Mouse (Mus musculus): ENCODE measurements around the gene Ripor2.
A peak's percentile ranks its signal among the peaks of the same experiment; 100 is the strongest.
"Not testable (repeated sequence)": the region's sequence is repeated elsewhere in the genome, so short reads cannot be mapped to it uniquely, and the experiment has no call there.

The Ripor2 gene

DNA sequence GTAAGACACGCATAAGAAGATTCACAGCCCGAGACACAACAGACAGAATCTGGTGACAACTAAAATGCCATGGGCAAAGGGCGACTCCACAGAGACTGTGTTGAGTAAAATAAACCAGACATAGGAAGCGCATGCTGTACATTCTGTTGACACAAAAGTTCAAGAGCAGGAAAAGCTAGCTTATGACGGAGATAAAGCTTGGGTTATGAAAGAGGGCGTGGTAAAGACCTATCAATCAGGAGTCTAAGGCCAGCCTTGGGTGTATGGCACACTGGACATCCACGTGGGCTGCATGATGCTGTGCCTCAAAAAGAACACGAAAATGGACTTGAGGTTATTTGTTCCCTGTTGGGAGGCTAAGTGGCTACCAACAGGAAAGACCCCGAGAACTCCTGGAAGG, 134.5 kb downstream of the Ripor2 start:
- DNase-seq = no peak

DNA sequence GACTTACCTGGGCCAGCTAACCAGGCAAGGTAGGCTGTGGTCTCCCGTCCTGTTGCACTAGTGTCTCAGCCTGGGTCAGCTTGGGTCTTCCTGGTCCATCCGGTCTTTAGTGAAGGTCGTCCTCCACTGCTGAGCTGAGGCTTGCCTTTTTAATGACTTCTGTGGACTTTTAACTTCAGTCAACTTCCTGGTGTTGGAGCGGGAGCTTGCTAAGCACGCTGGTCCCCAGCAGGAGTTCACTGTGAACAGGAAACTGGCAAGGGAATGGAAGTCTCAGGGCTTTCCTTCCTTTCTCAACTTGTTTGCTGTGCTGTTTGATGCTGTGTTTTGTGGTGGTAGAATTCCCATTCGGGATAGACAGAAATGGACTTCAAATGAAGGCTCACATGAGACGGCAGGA, 135.7 kb downstream of the Ripor2 start:
- DNase-seq = no peak

DNA sequence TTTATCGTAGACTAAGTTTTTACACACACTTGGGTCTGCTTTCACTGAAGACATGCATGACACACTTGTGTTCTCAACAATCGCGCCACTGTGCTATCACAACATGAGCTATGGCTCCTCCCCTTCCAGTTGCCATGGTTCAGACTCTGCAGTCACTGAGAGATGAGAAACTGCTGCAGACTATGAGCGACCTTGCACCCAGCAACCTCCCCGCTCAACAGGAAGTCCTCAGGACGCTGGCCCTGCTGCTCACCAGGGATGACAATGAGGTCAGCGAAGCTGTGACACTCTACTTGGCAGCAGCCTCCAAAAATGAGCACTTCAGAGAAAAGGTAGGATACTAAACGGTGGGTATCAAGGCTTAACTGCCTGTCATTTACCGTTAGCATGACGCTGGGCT, 139.5 kb downstream of the Ripor2 start:
- no peak for DNase-seq

DNA sequence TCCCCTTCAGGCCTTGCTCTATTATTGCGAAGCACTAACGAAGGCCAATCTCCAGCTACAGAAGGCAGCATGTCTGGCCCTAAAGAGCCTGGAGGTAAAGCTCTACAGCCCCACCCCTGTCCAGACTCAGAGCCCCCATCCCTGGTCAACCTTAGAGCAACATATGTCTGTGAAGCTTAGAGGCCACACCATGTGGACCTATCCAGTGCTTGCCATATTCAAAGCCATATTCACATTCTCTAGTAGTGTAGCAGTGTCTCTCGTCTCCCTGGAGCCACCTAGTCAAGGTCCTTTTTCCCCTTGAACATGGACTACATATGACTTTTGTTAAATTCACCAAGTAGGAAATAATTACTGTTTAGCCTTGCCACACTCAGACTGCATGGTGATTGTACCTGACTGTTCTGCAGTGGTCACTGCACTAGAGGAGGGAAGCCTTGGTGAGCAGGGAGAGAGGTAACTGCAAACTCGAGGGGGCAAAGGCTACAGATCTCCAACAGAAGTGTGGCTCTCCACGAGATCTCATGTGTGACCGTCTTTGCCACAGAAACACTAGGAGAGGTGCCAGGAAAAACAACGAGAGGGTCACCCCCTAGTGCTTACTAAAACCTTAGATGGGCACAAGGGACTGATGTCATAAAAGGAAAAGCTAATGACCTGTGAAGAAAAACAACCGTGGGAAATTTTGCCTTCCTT, 141.9 kb downstream of the Ripor2 start:
- DNase-seq = no peak

DNA sequence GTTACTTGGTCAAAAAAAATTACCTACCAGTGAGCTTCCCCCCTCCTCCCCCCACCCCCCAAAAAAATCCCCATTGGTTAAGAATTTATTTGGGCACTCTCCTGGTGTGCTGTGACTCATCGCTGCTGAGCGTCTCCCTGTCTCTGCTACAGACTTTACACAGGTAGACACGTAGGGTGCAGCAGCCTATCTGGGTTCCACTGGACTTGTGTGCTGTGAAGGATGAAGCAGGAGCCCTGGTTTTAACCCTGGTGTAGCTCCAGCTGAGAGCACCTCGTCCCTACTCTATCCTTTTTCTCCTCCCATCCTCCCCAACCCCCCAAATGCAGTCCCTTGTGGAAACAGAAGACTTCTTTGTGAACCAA, 142.4 kb downstream of the Ripor2 start:
- DNase-seq = no peak

DNA sequence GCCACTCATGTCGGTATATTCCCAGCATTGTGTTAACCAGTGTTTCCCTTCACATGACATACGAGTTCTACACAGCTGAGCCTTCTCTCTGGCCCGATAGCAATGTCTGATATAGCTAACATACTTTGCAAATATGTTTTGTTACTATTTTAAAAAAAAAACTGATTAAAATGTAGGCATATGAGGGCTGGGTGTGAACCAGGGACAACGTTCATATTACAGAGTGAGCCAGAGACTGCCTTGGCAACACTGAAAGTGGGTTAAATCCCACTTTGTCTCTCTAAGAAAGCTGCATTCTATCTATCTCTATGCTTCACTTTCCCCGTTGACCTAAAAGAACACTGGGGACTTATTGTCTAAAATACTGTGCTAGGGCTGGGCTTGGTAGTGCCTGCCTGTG, 147.1 kb downstream of the Ripor2 start:
- DNase-seq = no peak

DNA sequence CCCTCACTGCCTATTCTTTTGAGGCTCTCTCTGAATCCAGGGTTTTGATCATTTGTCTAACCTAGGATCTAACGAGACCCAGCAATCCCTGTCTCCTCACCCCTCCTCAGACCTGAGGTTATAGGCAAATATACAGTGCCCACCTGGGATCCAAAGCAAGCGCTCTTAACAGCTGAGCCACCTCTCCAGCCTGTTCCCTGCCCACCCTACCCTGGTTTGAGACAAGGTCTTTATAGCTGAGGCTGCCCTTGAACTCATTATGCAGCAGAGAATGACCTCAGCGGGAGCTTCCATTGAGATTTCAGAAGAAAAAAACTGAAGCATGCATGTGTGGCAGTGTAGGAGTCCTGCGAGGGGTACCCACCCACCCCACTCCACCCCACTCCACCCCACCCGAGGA, 152.5 kb downstream of the Ripor2 start:
- no peak for DNase-seq

DNA sequence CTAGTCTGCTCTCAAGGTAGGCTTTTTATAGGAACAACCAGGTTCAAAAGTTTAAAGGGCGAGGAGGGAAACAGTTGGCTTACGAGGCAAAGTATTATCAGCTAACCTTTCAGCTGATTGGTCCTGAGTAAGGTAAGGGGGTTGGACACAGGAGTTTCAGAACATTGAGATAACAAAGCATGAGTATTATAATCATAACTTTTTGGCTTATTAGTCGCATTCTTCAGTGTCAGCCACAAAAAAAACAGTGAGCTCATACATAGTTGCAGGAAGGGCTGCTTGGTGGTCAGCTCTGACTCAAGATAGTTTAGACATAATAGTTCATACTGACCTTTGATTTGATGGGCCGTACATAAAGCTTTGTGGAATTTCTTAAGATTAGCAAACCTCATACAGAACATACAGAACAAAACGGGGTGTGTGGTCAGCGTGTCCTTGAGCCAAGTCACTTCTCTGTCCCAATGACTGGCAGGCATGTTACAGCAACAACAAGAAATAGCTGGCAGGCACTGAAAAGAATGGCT, 153.7 kb downstream of the Ripor2 start:
- no peak for DNase-seq

DNA sequence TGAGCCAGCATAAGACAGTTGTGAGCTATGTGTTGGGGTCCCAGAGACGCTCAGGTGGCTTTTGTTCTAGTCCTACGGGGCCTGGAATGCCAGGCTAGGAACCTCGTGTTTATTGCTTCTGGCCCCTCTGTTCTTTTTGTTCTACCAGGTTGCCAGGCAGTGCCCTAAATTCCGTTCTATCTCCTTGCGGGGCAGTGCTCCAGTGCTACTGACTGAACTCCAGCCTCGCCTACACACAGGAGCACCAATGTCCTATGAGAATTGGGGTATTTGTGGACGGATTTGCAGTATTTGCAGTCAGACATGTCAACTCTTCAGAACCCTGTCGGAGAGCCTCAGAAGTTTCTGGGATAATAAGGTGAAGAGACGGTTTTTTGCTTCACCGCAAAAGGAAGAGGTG, 159.0 kb downstream of the Ripor2 start, which contains the start of gene Armh2:
Gene Armh2, plus strand, starts transcription at position 205 of the 400 bp plus-strand sequence.
- no peak for DNase-seq

DNA sequence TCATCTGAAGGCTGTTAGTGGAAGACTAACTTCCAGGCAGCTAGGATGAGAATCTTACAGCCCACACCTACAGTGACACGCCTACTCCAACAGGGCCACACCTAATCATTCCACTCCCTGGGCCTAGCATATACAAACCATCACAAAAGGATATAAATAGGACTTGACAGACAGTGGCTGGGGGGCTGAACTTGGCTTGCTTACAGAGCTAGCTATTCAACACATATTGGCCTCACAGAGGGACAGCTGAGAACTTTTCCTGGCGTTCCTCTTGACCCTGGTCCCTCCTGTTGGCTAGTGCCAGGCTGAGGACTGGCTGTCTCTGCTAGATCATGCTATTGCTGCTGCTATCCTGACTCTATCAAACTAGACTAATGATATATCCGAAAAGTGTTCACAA, 165.8 kb downstream of the Ripor2 start:
- peak; percentile 17 for DNase-seq

DNA sequence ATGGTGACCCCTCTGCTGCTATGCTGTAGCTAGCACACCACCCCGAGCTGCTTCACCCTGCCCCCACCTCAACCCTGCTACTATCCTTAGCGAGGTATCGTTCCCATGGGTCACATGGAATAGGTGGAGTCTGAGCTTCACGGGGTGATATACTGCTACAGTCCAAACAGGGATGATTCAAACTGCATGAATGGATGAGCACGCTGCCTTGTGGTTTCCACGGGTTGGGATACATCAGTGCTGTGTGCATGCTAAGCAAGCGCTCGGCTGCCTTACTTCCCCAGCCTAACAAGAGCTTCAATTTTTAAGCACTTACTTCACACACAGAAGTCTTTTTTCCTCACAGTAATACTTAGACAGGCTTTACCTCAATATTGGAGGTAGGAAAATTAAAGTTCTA, 168.8 kb downstream of the Ripor2 start:
- DNase-seq = no peak

DNA sequence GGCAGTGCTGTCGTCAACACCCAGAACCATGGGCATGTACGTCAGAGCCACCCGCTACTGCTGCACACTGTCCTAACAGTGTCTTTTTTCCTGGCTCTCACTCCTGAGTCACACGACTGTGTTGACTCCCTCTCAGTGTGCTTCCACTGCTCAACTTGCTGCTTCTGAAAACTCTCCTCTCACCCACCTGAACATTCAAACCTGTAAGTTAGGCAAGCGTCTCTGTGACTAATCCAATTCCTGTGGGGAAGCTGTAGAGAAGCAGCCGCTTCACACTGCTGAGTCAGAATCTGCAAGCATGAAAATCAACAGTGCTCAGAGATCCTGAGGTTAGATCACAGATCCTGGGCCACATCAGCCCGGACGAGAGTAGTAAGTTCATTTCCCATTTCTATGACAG, 169.4 kb downstream of the Ripor2 start:
- no peak for DNase-seq

DNA sequence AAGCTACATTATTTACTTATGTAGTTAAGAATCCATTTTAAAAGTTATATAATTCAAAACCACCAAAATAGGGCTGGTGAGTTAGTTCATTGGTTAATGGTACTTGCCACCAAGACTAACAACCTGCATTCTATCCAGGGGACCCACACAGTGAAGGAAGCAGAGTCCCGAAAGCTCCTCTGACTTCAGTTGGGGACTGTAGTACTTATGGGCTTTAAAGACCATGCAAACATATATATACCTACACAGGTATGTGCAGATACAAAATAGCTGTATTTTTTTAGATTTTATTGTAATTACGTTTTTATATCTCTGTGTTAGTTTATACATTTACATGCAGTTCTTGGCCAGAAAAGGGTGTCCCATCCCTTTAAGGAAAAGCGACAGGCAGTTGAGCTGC, 174.8 kb downstream of the Ripor2 start:
- no peak for DNase-seq

DNA sequence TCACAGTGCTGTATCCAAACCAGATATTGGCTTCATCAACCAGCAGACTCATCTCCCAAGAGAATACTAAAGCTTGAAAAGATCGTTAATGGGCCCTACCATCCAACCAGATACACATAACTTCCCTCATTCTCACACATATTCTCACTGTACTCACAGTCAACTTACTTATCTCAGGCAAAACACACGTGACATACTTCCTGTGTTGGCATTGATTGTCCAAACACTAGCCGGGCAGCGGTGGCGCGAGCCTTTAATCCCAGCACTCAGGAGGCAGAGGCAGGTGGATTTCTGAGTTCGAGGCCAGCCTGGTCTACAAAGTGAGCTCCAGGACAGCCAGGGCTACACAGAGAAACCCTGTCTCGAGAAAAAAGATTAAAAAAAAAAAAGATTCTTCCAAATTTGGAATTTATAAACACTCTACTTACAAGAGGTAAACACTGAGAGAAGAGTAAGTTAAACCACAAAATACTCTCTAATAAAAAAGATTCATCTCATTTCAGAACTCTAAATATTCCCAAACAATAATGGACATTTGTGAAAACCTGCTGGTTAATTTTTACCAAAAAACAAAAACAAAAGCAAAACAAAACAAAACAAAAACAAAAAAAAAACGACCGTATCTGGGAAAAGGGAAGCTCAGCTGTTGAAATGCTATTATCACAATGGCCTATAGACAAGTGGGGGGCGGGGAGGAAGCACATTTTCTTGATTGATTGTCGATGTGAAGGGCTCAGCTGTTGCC, 176.0 kb downstream of the Ripor2 start:
- DNase-seq = no peak

DNA sequence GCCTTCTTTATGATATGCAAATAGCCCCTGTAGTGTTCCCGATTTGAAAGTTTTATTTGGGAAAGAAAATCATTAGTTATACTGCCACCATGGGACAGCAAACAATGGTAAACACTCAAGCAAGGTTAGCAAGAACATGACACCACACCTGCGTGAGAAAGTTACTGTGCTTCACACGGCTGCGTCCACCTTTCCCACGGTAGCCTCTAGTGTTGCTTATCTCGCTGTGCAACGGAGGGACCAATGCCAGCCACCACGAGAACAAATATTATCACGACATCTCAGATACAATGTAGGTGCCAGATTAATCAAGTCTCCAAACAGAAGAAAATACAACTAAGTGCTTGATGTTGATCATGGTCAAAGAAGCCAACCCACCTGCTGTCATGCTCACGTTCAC, 177.5 kb downstream of the Ripor2 start:
- peak; percentile 43 for DNase-seq

DNA sequence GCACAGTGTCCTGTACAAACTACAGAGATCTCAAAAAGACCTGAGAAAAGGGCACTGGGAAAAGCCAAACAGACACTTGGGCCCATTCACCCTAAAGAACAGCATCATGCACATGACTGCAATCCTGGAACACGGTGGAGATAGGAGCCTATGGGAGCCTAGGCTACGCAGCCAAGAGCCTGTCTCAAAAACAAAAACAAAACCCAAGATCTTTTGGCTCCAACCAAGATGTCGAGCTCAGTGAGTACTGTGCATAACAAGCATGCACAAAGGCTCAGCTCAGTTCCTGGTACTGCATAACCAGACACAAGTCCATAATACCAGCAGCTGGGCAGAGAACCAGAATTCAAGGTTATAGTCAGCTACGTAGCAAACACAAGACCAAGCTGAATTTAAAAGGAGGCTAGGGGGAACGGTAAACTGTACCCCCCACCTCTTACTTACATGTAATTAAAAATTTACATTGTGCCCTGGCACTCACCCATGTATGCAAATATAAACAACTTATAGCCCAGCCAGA, 178.4 kb downstream of the Ripor2 start:
- no peak for DNase-seq

DNA sequence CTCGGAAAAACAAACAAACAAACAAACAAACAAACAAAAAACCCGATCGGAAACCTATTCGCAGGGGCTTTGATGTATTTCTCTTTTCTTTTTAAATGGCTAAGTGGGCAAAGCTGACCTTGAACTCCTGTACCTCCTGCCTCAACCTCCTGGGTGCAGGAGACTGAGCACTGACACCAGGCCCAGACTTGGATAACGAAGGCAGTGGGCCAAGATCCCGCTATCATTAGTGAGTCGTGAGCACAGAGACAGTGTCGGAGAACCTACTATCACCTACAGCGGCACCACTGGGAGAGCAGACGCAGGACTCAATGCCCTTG, 179.1 kb downstream of the Ripor2 start:
- no peak for DNase-seq

DNA sequence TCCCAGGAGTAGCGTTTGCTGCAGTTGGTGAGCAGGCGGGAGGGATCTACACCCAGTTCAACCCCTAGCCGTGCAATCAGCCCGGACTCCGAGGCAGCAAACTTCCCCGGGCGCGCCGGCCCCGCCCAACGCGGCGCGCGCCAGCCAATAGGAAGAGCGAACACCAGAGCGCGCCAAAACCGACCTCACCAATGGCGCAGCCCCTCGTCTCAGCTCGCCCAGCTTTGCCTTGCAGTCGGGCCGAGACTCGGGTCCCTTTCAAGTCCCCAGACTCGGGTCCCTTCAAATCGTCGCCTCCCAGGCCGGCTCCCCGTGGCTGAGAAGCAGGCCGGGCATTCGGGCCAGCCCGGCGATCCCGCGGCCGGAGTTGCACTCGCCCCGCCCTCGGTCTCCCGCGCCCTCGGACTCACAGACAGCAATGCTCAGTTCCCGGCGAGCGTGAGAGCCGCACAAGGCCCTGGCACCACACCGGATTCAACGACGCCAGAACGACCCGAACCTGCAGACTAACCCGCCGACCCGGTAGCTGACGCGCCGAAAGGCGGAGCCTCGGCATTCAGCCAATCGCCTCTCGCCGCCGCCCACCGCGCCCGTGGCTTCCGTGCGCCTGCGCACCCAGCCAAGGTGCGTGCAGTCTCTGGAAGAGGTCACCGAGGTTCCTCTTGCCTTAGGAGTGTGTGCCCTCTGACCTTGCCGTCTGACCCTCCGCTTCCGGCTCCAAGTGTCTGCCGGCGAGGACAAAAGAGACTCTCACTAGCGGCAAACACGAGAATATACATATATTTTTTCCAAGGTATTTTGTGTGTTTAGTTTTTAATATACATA, 179.6 kb downstream of the Ripor2 start, which contains the start of gene Gmnn:
Gene Gmnn, minus strand, starts transcription at position 521 of the 825 bp plus-strand sequence.
- peak; percentile 91 for DNase-seq

DNA sequence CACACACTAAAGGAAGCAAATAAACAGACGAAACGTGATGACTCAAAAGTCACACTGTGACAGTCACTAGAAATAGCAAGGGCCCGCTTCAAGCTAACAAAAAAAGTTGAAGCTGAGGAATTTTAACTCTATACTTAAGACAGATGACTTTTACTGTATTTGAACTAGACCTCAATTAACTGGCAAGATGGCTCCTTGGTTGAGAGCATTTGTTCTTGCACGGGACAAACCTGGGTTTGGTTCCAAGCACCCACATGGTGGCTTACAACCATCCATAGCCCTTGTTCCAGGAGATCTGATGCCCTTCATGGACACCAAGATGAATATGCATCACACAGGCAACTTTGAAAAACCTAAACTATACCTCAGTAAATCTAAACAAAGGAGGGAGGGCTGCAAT, 180.3 kb downstream of the Ripor2 start:
- DNase-seq = no peak

DNA sequence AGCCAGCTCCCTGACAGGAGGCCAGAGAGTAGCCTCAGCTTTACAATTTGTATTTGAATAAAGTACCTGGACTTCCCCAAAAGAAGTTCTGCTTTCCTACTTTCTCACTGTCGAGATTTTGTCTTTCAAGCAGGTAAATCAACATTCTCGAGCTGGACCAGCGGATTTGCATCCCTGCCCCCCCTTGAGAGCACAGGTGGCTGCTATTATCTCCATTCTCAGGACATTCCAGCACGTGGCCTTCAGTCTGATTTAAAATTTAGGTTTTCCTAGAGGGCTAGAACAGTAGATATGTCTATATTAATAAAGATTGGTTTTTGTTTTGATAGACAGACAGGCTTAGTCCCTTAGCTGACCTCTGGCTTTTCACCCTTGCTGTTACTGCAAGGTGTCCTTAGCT, 185.8 kb downstream of the Ripor2 start:
- not testable (repeated sequence) for DNase-seq

DNA sequence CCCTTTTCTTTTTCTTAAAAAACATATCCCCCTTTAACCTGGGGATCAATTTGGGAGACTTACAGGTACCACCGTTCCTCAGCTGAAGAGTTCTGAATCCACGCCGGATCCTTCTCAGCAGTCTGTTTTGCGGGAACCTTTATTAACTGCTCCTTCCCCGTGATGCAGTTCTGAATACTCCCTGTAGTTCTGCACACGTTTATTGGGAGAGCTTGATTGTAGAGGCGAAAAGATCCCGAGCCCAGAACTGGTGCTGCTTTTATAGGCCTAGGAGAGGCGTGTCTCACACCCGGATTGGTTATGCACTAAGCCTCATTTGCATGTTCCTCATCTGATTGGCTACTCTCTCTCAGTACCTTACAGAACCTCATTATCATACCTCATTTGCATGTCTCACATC, 189.5 kb downstream of the Ripor2 start:
- DNase-seq = not testable (repeated sequence)

DNA sequence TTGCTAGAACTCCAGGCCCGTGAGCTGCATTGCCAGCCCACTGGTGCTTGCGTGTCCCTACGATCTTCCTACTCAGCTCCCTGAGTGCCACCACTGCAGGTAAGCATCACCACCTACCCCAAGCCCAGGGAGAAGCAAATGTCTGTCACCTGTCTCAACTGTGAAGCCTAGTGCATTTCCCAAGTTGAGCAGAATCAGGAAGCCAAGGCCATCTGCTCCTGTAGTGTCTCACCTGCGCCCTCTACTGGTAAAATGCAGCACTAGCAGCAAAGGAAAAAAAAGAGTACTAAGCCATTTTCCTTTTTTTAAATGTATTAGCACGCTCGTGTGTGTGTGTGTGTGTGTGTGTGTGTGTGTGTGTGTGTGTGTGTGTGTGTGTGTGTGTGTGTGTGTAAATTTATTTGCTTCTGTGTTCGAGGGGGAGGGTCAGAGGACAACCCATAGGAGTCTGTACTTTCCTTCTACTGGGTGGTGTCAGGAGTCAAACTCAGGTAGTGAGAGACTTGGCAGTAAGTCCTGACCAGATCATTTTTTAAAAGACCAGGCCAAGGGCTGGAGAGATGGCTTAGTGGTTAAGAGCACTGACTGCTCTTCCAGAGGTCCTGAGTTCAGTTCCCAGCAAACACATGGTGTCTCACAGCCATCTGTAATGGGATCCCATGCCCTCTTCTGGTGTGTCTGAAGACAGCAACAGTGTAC, 194.3 kb downstream of the Ripor2 start:
- peak; percentile 81 for DNase-seq

DNA sequence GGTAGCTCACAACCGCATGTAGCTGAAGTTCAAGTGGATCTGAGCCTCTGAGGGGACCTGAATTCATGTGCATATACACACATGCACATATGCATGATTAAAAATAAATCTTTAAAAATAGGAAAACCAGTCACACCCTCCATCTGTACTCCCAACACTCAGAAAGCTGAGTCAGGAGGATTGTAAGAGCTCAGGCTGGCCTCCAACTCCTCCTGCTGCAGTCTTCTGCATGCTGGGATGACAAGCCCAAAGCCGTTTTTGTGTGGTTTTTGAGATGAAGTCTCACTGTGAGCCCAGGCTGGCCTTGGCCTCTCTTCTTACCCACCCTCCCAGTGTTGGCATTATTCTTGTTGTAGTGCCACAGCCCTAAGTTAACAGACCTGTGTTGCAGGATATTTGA, 196.0 kb downstream of the Ripor2 start:
- DNase-seq = no peak

Data from lung, postnatal 36 days (tissue).